Mouse (Mus musculus) kidney, postnatal 14 days (tissue): ENCODE results near the gene Hoxc13.

Source experiments
- DNase-seq: peaks from one replicate; pipeline ENCODE4 v3.0.0; 2022; ENCODE audit warnings: mixed read lengths

The Hoxc13 gene

GRCm38 (mm10) chr15:102965003-102965891 lies 44.3 kb downstream of the Hoxc13 start:
- no peak for DNase-seq

GRCm38 (mm10) chr15:102965892-102966775 lies 45.2 kb downstream of the Hoxc13 start:
- DNase-seq, result peak; percentile 97

- DNase-seq, result peak; percentile 57
Observed at GRCm38 (mm10) chr15:102966776-102967311, 45.9 kb downstream of the Hoxc13 start, which contains the start of gene Hoxc10. Gene Hoxc10, plus strand, starts transcription at chr15:102966796.

GRCm38 (mm10) chr15:102967312-102967510 lies 46.3 kb downstream of the Hoxc13 start, which contains the start of gene Hoxc5:
Gene Hoxc5, plus strand, starts transcription at chr15:102967443.
- no peak for DNase-seq

- DNase-seq, result no peak
Observed at GRCm38 (mm10) chr15:102967511-102968397, 46.9 kb downstream of the Hoxc13 start.

GRCm38 (mm10) chr15:102969296-102969695 lies 48.4 kb downstream of the Hoxc13 start:
- DNase-seq, result no peak

- DNase-seq, result peak; percentile 62
Observed at GRCm38 (mm10) chr15:102970740-102971139, 49.8 kb downstream of the Hoxc13 start.

GRCm38 (mm10) chr15:102972254-102972653 lies 51.4 kb downstream of the Hoxc13 start:
- no peak for DNase-seq

- DNase-seq, result no peak
Observed at GRCm38 (mm10) chr15:102972753-102973152, 51.9 kb downstream of the Hoxc13 start.

- no peak for DNase-seq
Observed at GRCm38 (mm10) chr15:102975034-102975433, 54.1 kb downstream of the Hoxc13 start.

GRCm38 (mm10) chr15:102975688-102976111 lies 54.8 kb downstream of the Hoxc13 start:
- DNase-seq, result peak; percentile 70

- DNase-seq, result no peak
Observed at GRCm38 (mm10) chr15:102976171-102976570, 55.3 kb downstream of the Hoxc13 start, which contains the start of gene Hoxc9. Gene Hoxc9, plus strand, starts transcription at chr15:102976439.

- DNase-seq, result no peak
Observed at GRCm38 (mm10) chr15:102976631-102977422, 55.9 kb downstream of the Hoxc13 start.

- no peak for DNase-seq
Observed at GRCm38 (mm10) chr15:102977423-102977974, 56.6 kb downstream of the Hoxc13 start.
